Mouse (Mus musculus) Patski (cell line): ENCODE measurements at regions not wholly inside any gene's neighbourhood (a gene's known extent, or its start where the extent isn't known, plus 50 kb on each side); places are given as distances from the start of the nearest gene placed in this dataset.

ENCODE experiments used
- ATAC-seq: fragments of 100-300 bp; one replicate; pipeline ENCODE4 v1.8.0; 2021
- CTCF ChIA-PET: fragments of 350-600 bp; sonication (Branson Sonifier 250); formaldehyde crosslinking; loops from one replicate; lab custom pipeline; 2022; ENCODE audit warnings: inconsistent platforms; lab: Charles Lee
- POLR2A ChIA-PET: fragments of 350-600 bp; sonication (Branson Sonifier 250); formaldehyde crosslinking; loops from one replicate; lab custom pipeline; 2022; ENCODE audit warnings: antibody characterized with exemption, inconsistent platforms; lab: Charles Lee
- DNase-seq: peaks from one replicate; pipeline ENCODE4 v3.0.0-alpha.2; 2011; ENCODE audit warnings: low read depth, low spot score
- H3K27me3 ChIP-seq: fragments of 371-371 bp; one replicate; pipeline ENCODE4 v1.5.1; 2021
- CTCF ChIP-seq: fragments of 100-300 bp; IDR thresholded peaks from one replicate; pipeline ENCODE4 v1.5.1; 2021
- in situ Hi-C: fragments of 300-500 bp; cut with MboI; formaldehyde crosslinking; loops from 3 replicates; pipeline ENCODE4 v1.11.1; 2018; ENCODE audit warnings: low pct_unique_long_range_greater_than_20kb, mixed read lengths

DNA sequence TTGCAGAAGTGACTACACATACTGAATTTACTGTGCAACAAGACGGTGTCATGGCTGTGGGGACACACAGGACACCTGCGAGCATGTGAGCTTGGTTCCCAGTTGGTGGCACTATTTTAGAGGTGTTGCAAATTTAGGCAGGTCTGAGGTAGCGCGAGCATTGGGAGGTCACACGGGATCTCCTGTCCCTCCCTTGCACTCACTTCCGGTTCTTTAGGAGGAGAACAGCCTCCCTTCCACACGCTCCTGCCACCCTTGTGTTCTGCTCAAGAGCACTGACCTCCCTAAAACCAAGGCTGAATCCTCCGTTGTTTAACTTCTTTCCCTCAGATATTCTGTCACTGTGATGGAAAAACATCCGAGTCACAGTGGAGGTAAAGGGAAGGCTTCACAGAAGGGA lies 227.3 kb upstream of the Bmper start:
- in situ Hi-C loops, result no loop called here
- ChIA-PET POLR2A (no interaction called here), CTCF (no interaction called here)
- DNase-seq, result no peak
- ATAC-seq, result no peak
- TF ChIP-seq CTCF, result no peak
- no peaks in the 10 kb centered on the region for H3K27me3 ChIP-seq

DNA sequence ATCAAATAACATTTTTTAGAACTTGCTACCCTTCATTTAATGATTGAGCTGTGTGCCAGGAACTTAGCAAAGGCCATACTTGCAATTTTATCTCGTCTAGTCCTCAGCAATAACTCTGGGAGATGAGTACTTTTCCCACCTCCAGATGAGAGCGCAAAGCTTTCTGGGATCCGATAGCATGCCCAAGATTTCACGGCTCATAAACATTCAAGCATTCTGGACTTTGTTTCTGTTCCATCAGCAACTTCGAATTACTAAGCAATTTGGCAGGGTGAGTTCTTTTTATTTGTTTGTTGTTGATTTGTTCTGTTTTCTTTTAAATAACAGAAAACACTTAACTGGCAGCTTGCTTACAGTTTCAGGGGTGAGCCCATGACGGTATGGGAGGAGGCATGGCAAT lies 224.6 kb upstream of the Bmper start:
- no peak for TF ChIP-seq CTCF
- ChIA-PET CTCF (interaction anchor here (1.5 kb wide), 1 partner anchor 10 kb away, joined by 4 read pairs; no protein-coding TSS in a partner anchor), POLR2A (interaction anchor here (1.0 kb wide), 1 partner anchor 9 kb away, joined by 3 read pairs; no protein-coding TSS in a partner anchor)
- DNase-seq, result peak; percentile 9
- no peak for ATAC-seq
- in situ Hi-C loops, result no loop called here
- H3K27me3 ChIP-seq, result no peaks in the 10 kb centered on the region

DNA sequence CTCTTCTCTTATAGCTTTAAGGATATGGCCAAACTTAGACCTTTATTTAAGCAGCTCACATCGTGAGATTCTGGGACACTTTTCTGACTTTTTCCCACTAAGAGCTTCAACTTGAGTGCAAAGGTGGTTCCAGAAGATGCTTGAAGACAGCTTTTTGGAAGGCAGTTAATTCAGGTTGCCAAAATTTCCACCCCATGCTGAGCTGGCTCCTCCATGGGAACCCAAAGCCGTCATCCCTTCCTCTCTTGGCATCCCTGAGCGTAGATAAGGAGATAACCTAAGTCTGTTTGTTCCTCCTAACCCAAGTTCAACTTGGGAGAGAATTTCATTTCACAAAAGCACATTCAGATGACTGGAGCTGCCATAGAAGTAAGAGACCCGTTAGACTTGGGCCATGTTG lies 223.7 kb upstream of the Bmper start:
- no peak for ATAC-seq
- no peaks in the 10 kb centered on the region for H3K27me3 ChIP-seq
- ChIA-PET POLR2A (interaction anchor here (1.0 kb wide), 1 partner anchor 8 kb away, joined by 6 read pairs; no protein-coding TSS in a partner anchor), CTCF (interaction anchor here (1.5 kb wide), 1 partner anchor 9 kb away, joined by 4 read pairs; no protein-coding TSS in a partner anchor)
- no peak for TF ChIP-seq CTCF
- no peak for DNase-seq
- in situ Hi-C loops, result no loop called here

GRCm38 (mm10) chr9:23000200-23000599 lies 222.7 kb upstream of the Bmper start:
- in situ Hi-C loops, result no loop called here
- no peak for TF ChIP-seq CTCF
- H3K27me3 ChIP-seq, result no peaks in the 10 kb centered on the region
- DNase-seq, result no peak
- no peak for ATAC-seq
- POLR2A ChIA-PET, result interaction anchor here (1.0 kb wide), 1 partner anchor 9 kb away, joined by 6 read pairs; no protein-coding TSS in a partner anchor
- CTCF ChIA-PET, result interaction anchor here (1.0 kb wide), 1 partner anchor 249 kb away, joined by 3 read pairs; no protein-coding TSS in a partner anchor

GRCm38 (mm10) chr9:23003195-23004061 lies 219.4 kb upstream of the Bmper start:
- no peak for TF ChIP-seq CTCF
- DNase-seq (no peak), ATAC-seq (no peak)
- ChIA-PET POLR2A (no interaction called here), CTCF (no interaction called here)
- no peaks in the 10 kb centered on the region for H3K27me3 ChIP-seq
- in situ Hi-C loops, result no loop called here

DNA sequence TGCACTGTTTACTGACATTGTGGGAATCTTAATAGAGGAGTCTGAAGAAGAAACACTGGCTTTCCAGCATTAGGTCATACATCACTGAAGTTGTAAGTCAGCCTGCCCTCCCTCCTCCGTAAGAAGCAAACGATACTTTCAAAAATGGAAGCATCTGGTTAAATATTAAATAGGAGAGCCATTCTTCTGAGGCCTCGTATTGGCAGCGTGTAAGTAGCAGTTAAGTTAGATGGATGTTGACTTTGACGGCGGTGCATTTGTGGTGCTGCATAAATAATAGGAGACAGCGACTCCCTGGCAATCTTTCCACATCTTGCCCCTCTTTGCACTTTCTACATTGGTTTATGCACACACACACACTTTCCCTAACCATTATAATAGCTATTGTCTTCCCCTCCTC lies 217.9 kb upstream of the Bmper start:
- DNase-seq (peak; percentile 22), ATAC-seq (peak; percentile 50)
- H3K27me3 ChIP-seq, result no peaks in the 10 kb centered on the region
- in situ Hi-C loops, result no loop called here
- ChIA-PET CTCF (interaction anchor here (1.0 kb wide), 1 partner anchor 25 kb away, joined by 3 read pairs; no protein-coding TSS in a partner anchor), POLR2A (no interaction called here)
- no peak for TF ChIP-seq CTCF

- POLR2A ChIA-PET, result no interaction called here
- no peaks in the 10 kb centered on the region for H3K27me3 ChIP-seq
- CTCF ChIA-PET, result no interaction called here
- ATAC-seq (no peak), DNase-seq (no peak)
- no peak for TF ChIP-seq CTCF
- in situ Hi-C loops, result no loop called here
These were observed 213.3 kb upstream of the Bmper start for GRCm38 (mm10) chr9:23009462-23010183.

GRCm38 (mm10) chr9:23011316-23011959 lies 211.4 kb upstream of the Bmper start:
- DNase-seq (no peak), ATAC-seq (no peak)
- in situ Hi-C loops, result no loop called here
- no peak for TF ChIP-seq CTCF
- H3K27me3 ChIP-seq, result no peaks in the 10 kb centered on the region
- CTCF ChIA-PET, result no interaction called here
- POLR2A ChIA-PET, result no interaction called here

DNA sequence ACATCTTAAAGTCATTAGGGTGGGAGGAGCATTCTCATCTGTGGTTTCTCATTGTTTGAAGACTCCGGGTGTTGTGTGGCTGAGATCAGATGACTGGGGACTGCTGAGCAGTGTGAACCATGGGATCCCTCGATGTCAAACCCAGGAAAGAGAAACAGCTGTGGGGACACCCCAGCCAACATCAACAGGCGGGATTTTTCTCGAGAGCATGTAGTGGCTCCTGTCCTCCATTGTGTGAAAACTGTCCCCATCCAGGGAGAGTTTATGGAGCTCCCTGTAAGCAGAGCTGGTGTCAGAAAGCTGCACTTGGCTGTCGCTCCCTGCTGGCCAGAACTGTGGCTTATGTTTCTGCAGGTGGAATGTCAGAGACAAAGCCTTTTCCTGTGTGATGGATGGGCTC lies 210.7 kb upstream of the Bmper start:
- CTCF ChIA-PET, result no interaction called here
- POLR2A ChIA-PET, result no interaction called here
- no peaks in the 10 kb centered on the region for H3K27me3 ChIP-seq
- TF ChIP-seq CTCF, result no peak
- DNase-seq (no peak), ATAC-seq (no peak)
- in situ Hi-C loops, result no loop called here

GRCm38 (mm10) chr9:23016733-23017132 lies 206.1 kb upstream of the Bmper start:
- DNase-seq, result no peak
- peak; percentile 68 for TF ChIP-seq CTCF
- ChIA-PET CTCF (no interaction called here), POLR2A (no interaction called here)
- in situ Hi-C loops, result no loop called here
- no peak for ATAC-seq
- no peaks in the 10 kb centered on the region for H3K27me3 ChIP-seq
